Mouse (Mus musculus): Measurements from ENCODE around the gene Matk. TPM values are rescaled to one million over a fixed set of nuclear protein-coding genes. Genes with fewer than 3 reads are reported as not detected.

Gene Matk
- 6.3 and 7.7 TPM in 2 replicates for polyA plus RNA-seq (2012; rRNA removed; ENCODE audit: low replicate concordance)

DNA sequence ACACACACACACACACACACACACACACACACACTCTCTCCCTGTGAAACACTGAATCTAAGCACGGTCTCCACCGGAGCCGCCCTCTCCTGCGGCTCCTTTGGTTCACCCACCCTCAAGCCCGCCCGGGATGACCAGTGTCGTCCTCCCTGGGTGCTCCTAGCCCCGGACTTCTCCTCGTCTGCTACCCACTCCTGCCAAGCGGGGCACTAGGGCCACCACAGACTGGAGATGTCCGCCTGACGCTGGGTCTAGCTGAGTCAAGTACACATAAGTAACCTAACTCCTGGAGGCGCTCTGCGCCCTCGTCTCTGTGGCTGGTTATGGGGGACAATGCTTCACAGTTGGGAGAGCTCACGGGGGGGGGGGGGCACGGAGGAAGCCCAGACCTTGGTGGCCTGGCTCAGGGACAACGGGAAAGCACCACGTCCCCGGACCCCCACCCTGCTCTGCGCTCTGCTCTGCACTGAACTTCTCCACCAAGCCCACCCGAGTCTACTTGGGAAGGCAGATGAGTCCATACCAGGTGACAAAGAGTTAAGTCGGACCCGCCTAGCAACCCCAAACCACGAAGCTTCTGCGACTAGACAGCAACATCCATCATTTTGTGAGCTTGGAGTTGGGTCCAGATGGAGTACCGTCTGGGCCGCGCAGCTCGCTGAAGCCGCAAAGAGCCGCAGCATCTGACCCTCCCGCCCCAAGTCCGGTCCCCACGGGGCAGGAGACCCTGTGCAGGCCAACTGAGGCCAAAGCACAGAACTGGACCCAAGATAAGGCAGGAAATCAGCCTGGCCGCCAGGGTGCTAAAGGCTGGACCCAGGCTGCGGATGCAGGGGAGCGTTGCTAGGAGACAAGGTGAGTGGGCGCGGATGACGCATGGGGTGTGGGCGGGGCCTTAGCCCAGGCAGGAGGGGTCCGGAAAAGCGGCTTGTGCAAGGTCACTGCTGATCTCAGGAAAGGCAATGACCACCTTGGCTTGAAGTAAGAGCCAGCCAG, at the start of gene Matk:
Gene Matk, plus strand, starts transcription at position 512 of the 996 bp plus-strand sequence.

DNA sequence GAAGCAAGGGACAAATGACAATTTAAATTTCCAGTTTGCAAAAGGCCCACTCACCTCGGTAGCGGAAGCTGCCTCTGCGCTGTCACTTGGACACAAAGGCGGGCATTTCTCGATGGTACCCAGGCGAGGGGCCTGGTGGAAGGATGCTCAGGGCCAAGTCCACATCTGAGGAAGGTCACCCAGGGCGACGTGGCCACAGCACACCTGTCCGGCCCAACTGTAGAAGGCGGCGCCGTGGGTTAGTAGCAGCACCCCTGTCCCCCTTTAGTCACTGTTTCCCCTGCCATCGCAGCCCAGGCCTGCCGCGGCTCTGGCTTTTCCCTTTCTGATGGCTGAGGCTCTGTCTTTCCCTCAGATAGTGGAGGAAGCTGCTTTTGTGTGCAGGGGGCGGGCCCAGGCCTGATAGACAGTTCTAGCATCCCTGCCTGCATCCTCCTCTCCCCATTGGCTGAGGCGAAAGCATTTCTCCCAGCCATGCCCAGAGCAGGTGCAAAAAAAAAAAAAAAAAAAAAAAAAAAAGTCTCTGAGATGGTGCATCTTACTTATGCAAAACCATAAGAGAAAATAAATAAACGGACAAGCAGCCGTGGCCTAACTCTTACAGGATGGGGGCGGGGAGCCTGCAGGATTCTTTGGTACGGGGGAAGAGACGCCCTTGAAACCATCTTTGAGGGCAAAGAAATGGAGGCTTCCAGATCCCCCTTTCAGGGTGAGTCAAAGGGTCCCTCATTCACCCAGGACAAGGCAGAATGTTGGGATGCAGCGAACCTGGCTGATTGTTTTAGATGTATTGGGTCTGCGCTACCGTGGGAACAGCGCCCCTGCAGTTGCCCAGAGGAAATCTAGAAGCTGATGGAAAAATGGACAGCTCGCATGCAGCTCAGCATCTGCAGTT, 22.1 kb upstream of the Matk start, which contains the start of gene Atcay:
Gene Atcay, minus strand, starts transcription at position 396 of the 895 bp plus-strand sequence.

DNA sequence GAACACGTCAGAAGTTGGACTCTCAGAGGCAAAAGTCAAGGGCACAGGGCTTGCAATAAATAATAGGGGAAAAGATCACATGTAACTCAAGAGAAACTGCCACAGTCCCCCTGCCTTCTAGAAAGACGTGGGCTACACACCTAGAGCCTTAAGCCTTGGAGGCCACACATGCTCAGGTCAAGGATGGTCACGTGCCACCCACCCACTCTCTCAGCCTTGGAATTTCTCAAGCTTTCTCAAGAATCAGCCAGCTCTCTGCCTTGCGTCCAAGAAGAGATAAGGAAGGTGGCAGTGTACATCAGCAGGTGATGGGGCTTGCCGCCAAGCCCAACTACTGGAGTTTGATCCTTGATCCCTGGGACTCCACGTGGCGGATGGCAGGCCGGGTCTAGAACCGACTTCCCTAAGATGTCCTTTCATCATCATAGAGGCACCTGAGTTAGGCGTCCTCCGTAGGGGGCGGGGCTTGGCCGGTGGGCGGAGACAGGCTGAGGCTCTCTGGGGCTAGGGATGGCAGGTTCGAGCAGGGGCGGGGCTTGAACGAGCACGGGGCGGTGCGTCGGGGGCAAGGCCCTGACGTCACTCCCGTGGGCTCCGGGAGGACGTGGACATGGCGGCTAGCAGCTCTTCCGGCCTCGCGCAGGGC, 20.0 kb upstream of the Matk start, which contains the start of gene Zfr2:
Gene Zfr2, plus strand, starts transcription at position 576 of the 646 bp plus-strand sequence.

DNA sequence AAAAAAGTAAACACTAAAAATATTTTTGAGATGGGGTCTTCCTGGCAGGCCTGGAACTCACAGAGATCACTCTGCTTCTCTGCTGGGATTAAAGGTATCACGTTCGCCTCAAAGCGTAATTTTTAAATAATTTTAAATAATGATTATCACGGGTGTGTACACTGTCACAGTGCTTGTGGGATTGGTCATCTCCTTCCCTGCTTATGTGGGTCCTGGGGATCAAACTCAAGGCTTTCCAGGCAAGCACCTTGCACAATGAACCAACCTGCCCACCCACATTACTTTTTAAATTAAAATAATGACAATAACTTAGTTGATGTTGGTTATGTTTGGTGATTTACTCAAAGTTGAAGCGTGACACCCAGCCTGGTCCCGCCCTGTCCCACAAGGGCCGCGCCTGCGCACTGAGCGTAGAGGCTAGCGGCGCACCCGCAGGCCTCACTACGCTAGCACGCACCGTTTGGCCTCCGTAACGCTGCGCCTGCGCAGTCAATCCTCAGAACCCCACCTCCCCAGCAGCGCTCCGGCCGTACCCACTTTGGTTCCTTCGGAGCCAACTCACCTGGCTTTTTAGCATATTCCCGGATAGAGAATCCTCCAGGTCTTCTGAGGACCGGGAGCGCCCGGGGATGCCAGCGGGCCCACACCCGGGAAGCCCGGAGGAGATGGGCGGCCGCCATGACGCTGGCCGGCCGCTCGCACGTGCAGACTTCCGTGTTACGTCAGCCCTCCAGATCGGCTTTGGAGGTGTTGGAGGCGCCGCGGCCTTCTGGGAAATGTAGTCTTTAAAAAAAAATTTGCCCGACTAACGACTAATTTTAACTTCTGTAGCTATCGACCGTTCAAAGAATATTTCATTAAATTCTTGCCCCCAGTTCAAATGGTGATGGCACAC, 13.7 kb downstream of the Matk start, which contains the start of the genes Mrpl54 and Apba3:
Gene Mrpl54, minus strand, starts transcription at position 724 of the 895 bp plus-strand sequence.
Gene Apba3, plus strand, starts transcription at position 750 of the 895 bp plus-strand sequence.

DNA sequence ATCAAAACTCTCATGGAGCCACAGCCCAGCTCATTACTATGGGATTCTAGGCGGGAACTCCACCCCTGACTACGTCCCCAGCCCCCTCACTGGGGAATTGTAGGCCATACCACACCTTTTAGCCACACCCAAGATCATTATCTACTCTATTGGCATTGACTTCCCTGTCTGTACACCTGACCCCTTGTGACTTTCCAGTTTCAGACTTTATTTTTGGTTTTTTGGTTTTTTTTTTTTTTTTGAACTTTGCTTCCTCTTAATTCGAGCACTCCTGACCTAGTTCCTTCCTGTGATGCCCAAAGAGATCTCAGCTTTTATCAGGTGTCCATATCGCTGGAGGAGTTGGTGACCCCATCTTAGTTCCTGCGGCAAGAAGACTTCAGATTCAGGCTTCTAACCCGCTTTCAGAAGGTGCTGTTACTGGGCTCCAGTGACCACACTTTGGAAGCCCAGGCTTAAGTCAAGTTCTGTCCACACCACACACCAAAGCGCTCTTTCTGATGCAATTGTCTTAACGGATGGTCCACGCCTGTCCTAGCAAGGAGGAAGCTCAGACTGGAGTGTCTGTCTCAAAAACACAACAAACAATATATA, 38.9 kb downstream of the Matk start, which contains the start of gene Tjp3:
Gene Tjp3, minus strand, starts transcription at position 71 of the 594 bp plus-strand sequence.

DNA sequence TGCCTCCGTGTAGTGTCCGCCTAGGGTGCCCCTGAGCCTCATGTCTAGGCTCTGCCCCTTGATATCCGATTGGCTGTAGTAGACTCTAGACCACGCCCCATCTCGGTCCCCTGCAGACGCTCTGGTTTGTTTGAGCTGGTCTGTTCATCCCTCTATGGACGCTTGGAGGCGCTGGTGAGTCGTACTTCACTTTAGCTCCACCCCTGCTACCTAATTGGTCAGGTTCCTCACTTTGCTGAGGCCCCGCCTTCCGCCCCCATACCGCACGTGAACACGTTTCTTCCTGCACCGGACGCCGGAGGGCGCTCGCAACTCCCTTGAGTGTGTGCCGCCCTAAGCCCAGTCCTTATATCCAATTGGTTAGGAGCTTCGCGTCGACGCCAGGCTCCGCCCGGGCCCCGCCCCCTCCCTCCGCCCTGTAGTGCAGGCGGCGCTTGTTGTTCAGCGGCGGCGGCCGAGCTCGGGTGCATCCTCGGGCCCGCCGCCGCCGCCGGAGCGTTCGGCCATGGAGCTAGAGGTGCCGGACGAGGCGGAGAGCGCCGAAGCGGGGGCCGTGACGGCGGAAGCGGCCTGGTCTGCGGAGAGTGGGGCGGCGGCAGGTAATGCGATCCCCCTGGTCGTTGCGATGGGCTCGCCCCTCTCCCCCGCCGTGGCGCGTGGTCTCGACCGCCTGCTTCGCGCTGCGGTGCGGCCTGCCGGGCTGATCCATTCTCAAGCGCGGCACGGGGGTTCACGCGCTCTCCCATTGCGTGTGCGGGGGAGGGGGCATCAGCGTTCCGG, 40.0 kb downstream of the Matk start, which contains the start of gene Pip5k1c:
Gene Pip5k1c, plus strand, starts transcription at position 410 of the 780 bp plus-strand sequence.

Other genes starting within 250 kb of the Matk start
- gene Gng7, start 238.0 kb upstream of the Matk start, polyA plus RNA-seq (2012; rRNA removed; ENCODE audit: low replicate concordance) = 0.56 and 1.3 TPM in 2 replicates
- gene Diras1, start 227.3 kb upstream of the Matk start, polyA plus RNA-seq (2012; rRNA removed; ENCODE audit: low replicate concordance) = 0.29 and 0.68 TPM in 2 replicates
- gene Slc39a3, start 215.5 kb upstream of the Matk start, polyA plus RNA-seq (2012; rRNA removed; ENCODE audit: low replicate concordance) = 26.2 and 32.8 TPM in 2 replicates
- 180 and 258 TPM in 2 replicates for gene Sgta, start 192.8 kb upstream of the Matk start, polyA plus RNA-seq (2012; rRNA removed; ENCODE audit: low replicate concordance)
- gene Thop1, start 182.9 kb upstream of the Matk start, polyA plus RNA-seq (2012; rRNA removed; ENCODE audit: low replicate concordance) = 29.1 and 33.7 TPM in 2 replicates
- gene Creb3l3, start 154.1 kb upstream of the Matk start, polyA plus RNA-seq (2012; rRNA removed; ENCODE audit: low replicate concordance) = 262 and 513 TPM in 2 replicates
- 600 and 1,069 TPM in 2 replicates for gene Map2k2, start 147.0 kb upstream of the Matk start, polyA plus RNA-seq (2012; rRNA removed; ENCODE audit: low replicate concordance)
- 88.4 and 143 TPM in 2 replicates for gene Zbtb7a, start 117.7 kb upstream of the Matk start, polyA plus RNA-seq (2012; rRNA removed; ENCODE audit: low replicate concordance)
- 37.3 and 44.2 TPM in 2 replicates for gene Pias4, start 85.0 kb upstream of the Matk start, polyA plus RNA-seq (2012; rRNA removed; ENCODE audit: low replicate concordance)
- gene Eef2, start 76.3 kb upstream of the Matk start, polyA plus RNA-seq (2012; rRNA removed; ENCODE audit: low replicate concordance) = 846 and 1,140 TPM in 2 replicates
- 72.2 and 244 TPM in 2 replicates for gene Dapk3, start 69.9 kb upstream of the Matk start, polyA plus RNA-seq (2012; rRNA removed; ENCODE audit: low replicate concordance)
- gene 4930442H23Rik, start 69.1 kb upstream of the Matk start, polyA plus RNA-seq (2012; rRNA removed; ENCODE audit: low replicate concordance) = not detected in 2 replicates
- gene Nmrk2, start 50.9 kb upstream of the Matk start, polyA plus RNA-seq (2012; rRNA removed; ENCODE audit: low replicate concordance) = not detected in 2 replicates
- 0.55 and 0.60 TPM in 2 replicates for gene Atcay, start 22.1 kb upstream of the Matk start, polyA plus RNA-seq (2012; rRNA removed; ENCODE audit: low replicate concordance)
- 9.4 and 11.0 TPM in 2 replicates for gene Zfr2, start 19.8 kb upstream of the Matk start, polyA plus RNA-seq (2012; rRNA removed; ENCODE audit: low replicate concordance)
- 168 and 195 TPM in 2 replicates for gene Mrpl54, start 14.0 kb downstream of the Matk start, polyA plus RNA-seq (2012; rRNA removed; ENCODE audit: low replicate concordance)
- 133 and 217 TPM in 2 replicates for gene Apba3, start 14.0 kb downstream of the Matk start, polyA plus RNA-seq (2012; rRNA removed; ENCODE audit: low replicate concordance)
- gene Tjp3, start 38.6 kb downstream of the Matk start, polyA plus RNA-seq (2012; rRNA removed; ENCODE audit: low replicate concordance) = 181 and 192 TPM in 2 replicates
- gene Pip5k1c, start 40.0 kb downstream of the Matk start, polyA plus RNA-seq (2012; rRNA removed; ENCODE audit: low replicate concordance) = 40.1 and 52.6 TPM in 2 replicates
- gene Cactin, start 68.2 kb downstream of the Matk start, polyA plus RNA-seq (2012; rRNA removed; ENCODE audit: low replicate concordance) = 18.0 and 21.0 TPM in 2 replicates
- 10.9 and 12.5 TPM in 2 replicates for gene Tbxa2r, start 75.8 kb downstream of the Matk start, polyA plus RNA-seq (2012; rRNA removed; ENCODE audit: low replicate concordance)
- 1.3 and 1.4 TPM in 2 replicates for gene Gipc3, start 90.3 kb downstream of the Matk start, polyA plus RNA-seq (2012; rRNA removed; ENCODE audit: low replicate concordance)
- 221 and 244 TPM in 2 replicates for gene Hmg20b, start 97.5 kb downstream of the Matk start, polyA plus RNA-seq (2012; rRNA removed; ENCODE audit: low replicate concordance)
- 14.7 and 31.5 TPM in 2 replicates for gene Mfsd12, start 104.6 kb downstream of the Matk start, polyA plus RNA-seq (2012; rRNA removed; ENCODE audit: low replicate concordance)
- gene 4930404N11Rik, start 112.9 kb downstream of the Matk start, polyA plus RNA-seq (2012; rRNA removed; ENCODE audit: low replicate concordance) = 9.2 and 36.1 TPM in 2 replicates
- gene Fzr1, start 125.6 kb downstream of the Matk start, polyA plus RNA-seq (2012; rRNA removed; ENCODE audit: low replicate concordance) = 85.3 and 131 TPM in 2 replicates
- 83.2 and 110 TPM in 2 replicates for gene Dohh, start 131.5 kb downstream of the Matk start, polyA plus RNA-seq (2012; rRNA removed; ENCODE audit: low replicate concordance)
- gene Gm48551, start 131.5 kb downstream of the Matk start, polyA plus RNA-seq (2012; rRNA removed; ENCODE audit: low replicate concordance) = 1.3 and 3.5 TPM in 2 replicates
- 4.4 and 4.7 TPM in 2 replicates for gene Gm48552, start 136.1 kb downstream of the Matk start, polyA plus RNA-seq (2012; rRNA removed; ENCODE audit: low replicate concordance)
- gene Smim24, start 140.1 kb downstream of the Matk start, polyA plus RNA-seq (2012; rRNA removed; ENCODE audit: low replicate concordance) = 6,225 and 12,735 TPM in 2 replicates
- gene Nfic, start 202.7 kb downstream of the Matk start, polyA plus RNA-seq (2012; rRNA removed; ENCODE audit: low replicate concordance) = 14.0 and 23.5 TPM in 2 replicates
- 3.8 and 8.4 TPM in 2 replicates for gene Celf5, start 229.8 kb downstream of the Matk start, polyA plus RNA-seq (2012; rRNA removed; ENCODE audit: low replicate concordance)
- 449 and 530 TPM in 2 replicates for gene Ncln, start 243.5 kb downstream of the Matk start, polyA plus RNA-seq (2012; rRNA removed; ENCODE audit: low replicate concordance)
- 1.6 and 4.8 TPM in 2 replicates for gene S1pr4, start 247.2 kb downstream of the Matk start, polyA plus RNA-seq (2012; rRNA removed; ENCODE audit: low replicate concordance)

Measured in duodenum, adult 2 months (tissue).